Mouse (Mus musculus) kidney, adult 9 months (tissue): ENCODE data around the gene Smpd4.
"Not testable (repeated sequence)": the region's sequence is repeated elsewhere in the genome, so short reads cannot be mapped to it uniquely, and the experiment has no call there.

Source experiments
- DNase-seq: peaks from one replicate; pipeline ENCODE4 v3.0.0; 2022

Gene Smpd4

GRCm38 (mm10) chr16:17619198-17620105 is at the start of gene Smpd4:
Smpd4 (plus strand) TSS chr16:17619354.
- DNase-seq: peak; percentile 94

- DNase-seq: peak; percentile 70
These were observed 43.0 kb upstream of the Smpd4 start for GRCm38 (mm10) chr16:17575870-17576824.

GRCm38 (mm10) chr16:17576825-17577215 is 42.3 kb upstream of the Smpd4 start:
- DNase-seq: no peak

- peak; percentile 26 for DNase-seq
These were observed 36.1 kb upstream of the Smpd4 start, which contains the start of gene Slc7a4 for GRCm38 (mm10) chr16:17583064-17583463. Slc7a4 (minus strand) TSS chr16:17583214.

- no peak for DNase-seq
These were observed 34.6 kb upstream of the Smpd4 start for GRCm38 (mm10) chr16:17584555-17584954.

- DNase-seq: no peak
These were observed 28.4 kb upstream of the Smpd4 start for GRCm38 (mm10) chr16:17590731-17591130.

GRCm38 (mm10) chr16:17600944-17601562 is 18.1 kb upstream of the Smpd4 start:
- no peak for DNase-seq

- DNase-seq: no peak
These were observed 14.2 kb upstream of the Smpd4 start for GRCm38 (mm10) chr16:17604941-17605340.

GRCm38 (mm10) chr16:17605684-17606083 is 13.5 kb upstream of the Smpd4 start:
- DNase-seq: no peak

GRCm38 (mm10) chr16:17611383-17611782 is 7.8 kb upstream of the Smpd4 start:
- DNase-seq: no peak

- not testable (repeated sequence) for DNase-seq
These were observed 4.4 kb upstream of the Smpd4 start for GRCm38 (mm10) chr16:17614740-17615139.

- DNase-seq: no peak
These were observed 2.9 kb upstream of the Smpd4 start for GRCm38 (mm10) chr16:17616212-17616611.

GRCm38 (mm10) chr16:17617922-17618565 is 1.1 kb upstream of the Smpd4 start:
- DNase-seq: peak; percentile 51

GRCm38 (mm10) chr16:17621936-17622335 is 2.8 kb downstream of the Smpd4 start:
- no peak for DNase-seq

- DNase-seq: peak; percentile 20
These were observed 6.5 kb downstream of the Smpd4 start for GRCm38 (mm10) chr16:17625488-17626268.

GRCm38 (mm10) chr16:17626269-17626555 is 7.1 kb downstream of the Smpd4 start:
- no peak for DNase-seq

GRCm38 (mm10) chr16:17632580-17632979 is 13.4 kb downstream of the Smpd4 start:
- DNase-seq: no peak

- DNase-seq: no peak
These were observed 14.5 kb downstream of the Smpd4 start for GRCm38 (mm10) chr16:17633481-17634181.

- no peak for DNase-seq
These were observed 17.8 kb downstream of the Smpd4 start for GRCm38 (mm10) chr16:17636904-17637303.

GRCm38 (mm10) chr16:17637610-17638009 is 18.5 kb downstream of the Smpd4 start:
- DNase-seq: no peak

GRCm38 (mm10) chr16:17638036-17638628 is 19.0 kb downstream of the Smpd4 start:
- no peak for DNase-seq
